Mouse (Mus musculus) bone marrow macrophage, adult 2 months (primary cell): ENCODE measurements around the gene Pbx2.

Experiments used
- CTCF ChIP-seq: IDR thresholded peaks from 2 replicates; pipeline ENCODE4 v1.5.1; 2012; ENCODE audit warnings: low read depth, mild to moderate bottlenecking, low read length, moderate library complexity
- POLR2A ChIP-seq: IDR thresholded peaks from 2 replicates; pipeline ENCODE4 v1.6.1; 2012; ENCODE audit warnings: mild to moderate bottlenecking, low read depth, low read length, borderline replicate concordance

DNA sequence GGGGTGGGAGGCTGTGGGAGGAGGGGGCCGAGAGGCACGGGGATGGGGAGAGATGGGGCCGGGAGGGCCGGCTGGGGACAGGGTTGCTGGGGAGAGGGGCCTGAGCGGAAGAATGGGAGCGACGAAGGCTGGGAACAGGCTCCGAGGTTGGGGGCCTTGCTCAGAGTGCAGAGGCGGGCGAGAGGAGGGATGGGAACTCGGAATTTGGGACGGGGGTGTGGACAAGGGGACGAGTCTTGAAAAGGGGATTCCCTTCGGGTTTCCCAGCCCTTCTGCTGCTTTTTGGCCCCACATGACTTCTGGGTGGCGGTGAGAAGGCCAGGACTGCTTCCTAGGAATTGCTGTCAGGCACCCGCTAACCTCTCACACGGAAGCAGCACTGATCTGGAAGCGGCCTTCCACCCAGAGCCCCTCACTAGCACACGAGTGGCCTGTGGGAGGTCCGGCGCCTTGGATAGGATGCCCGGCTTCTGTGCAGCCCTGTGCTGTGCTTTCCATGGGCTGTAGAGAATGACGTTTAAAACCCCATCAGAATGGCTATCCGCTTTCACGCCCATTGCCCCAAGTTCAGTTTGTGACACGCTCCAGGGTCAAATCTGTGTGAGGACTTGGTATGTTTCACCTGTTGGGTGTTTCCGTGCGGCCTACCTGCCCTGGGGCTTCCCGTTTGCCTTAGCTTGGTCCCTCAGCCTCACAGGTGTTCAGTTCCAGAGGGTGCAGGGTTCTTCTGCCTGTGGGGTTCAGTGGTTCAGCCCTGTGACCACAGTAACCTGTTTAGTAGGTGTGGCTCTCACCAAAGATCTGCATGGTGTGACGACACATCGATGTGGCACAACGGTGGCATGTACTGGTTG, 15.3 kb downstream of the Pbx2 start:
- TF ChIP-seq POLR2A (no peak), CTCF (no peak)
